Mouse (Mus musculus) urinary bladder, adult 2 months (tissue): ENCODE measurements around the gene Slc7a15. TPM values are rescaled to one million over a fixed set of nuclear protein-coding genes. Genes with fewer than 3 reads are reported as not detected.
"Not testable (repeated sequence)": the region's sequence is repeated elsewhere in the genome, so short reads cannot be mapped to it uniquely, and the experiment has no call there.

Source experiments
- DNase-seq: peaks from one replicate; pipeline ENCODE4 v3.0.0; 2022; ENCODE audit warnings: low spot score
- polyA plus RNA-seq: library from polyadenylated mRNA; depleted of rRNA; stranded (reverse); fragments of >200 nt; gene quantifications from 2 replicates; pipeline ENCODE4 v1.2.3, GENCODE M21; 2012; rRNA removed

Slc7a15 gene
- not detected in 2 replicates for polyA plus RNA-seq

- not testable (repeated sequence) for DNase-seq
Observed at GRCm38 (mm10) chr12:8598966-8599365, at the start of gene Slc7a15. Slc7a15 (minus strand) TSS chr12:8599066.

GRCm38 (mm10) chr12:8648211-8648610, 49.3 kb upstream of the Slc7a15 start:
- DNase-seq, result not testable (repeated sequence)

- DNase-seq, result no peak
Observed at GRCm38 (mm10) chr12:8641425-8641735, 42.5 kb upstream of the Slc7a15 start.

GRCm38 (mm10) chr12:8640711-8641424, 42.0 kb upstream of the Slc7a15 start:
- peak; percentile 100 for DNase-seq

GRCm38 (mm10) chr12:8640186-8640585, 41.3 kb upstream of the Slc7a15 start:
- DNase-seq, result not testable (repeated sequence)

GRCm38 (mm10) chr12:8638411-8639087, 39.7 kb upstream of the Slc7a15 start:
- peak; percentile 65 for DNase-seq

- no peak for DNase-seq
Observed at GRCm38 (mm10) chr12:8636945-8637344, 38.1 kb upstream of the Slc7a15 start.

- DNase-seq, result no peak
Observed at GRCm38 (mm10) chr12:8635546-8635945, 36.7 kb upstream of the Slc7a15 start.

GRCm38 (mm10) chr12:8634306-8634705, 35.4 kb upstream of the Slc7a15 start:
- DNase-seq, result no peak

GRCm38 (mm10) chr12:8632737-8633365, 34.0 kb upstream of the Slc7a15 start:
- no peak for DNase-seq

GRCm38 (mm10) chr12:8631691-8632090, 32.8 kb upstream of the Slc7a15 start:
- no peak for DNase-seq

GRCm38 (mm10) chr12:8629537-8629936, 30.7 kb upstream of the Slc7a15 start:
- no peak for DNase-seq

GRCm38 (mm10) chr12:8620678-8621018, 21.8 kb upstream of the Slc7a15 start:
- DNase-seq, result no peak

- DNase-seq, result no peak
Observed at GRCm38 (mm10) chr12:8619827-8620677, 21.2 kb upstream of the Slc7a15 start.

GRCm38 (mm10) chr12:8618271-8618670, 19.4 kb upstream of the Slc7a15 start:
- no peak for DNase-seq

GRCm38 (mm10) chr12:8609070-8609469, 10.2 kb upstream of the Slc7a15 start:
- no peak for DNase-seq

- DNase-seq, result no peak
Observed at GRCm38 (mm10) chr12:8595611-8596010, 3.3 kb downstream of the Slc7a15 start.

GRCm38 (mm10) chr12:8591326-8591725, 7.5 kb downstream of the Slc7a15 start:
- DNase-seq, result not testable (repeated sequence)

- no peak for DNase-seq
Observed at GRCm38 (mm10) chr12:8573405-8573804, 25.5 kb downstream of the Slc7a15 start.

- DNase-seq, result not testable (repeated sequence)
Observed at GRCm38 (mm10) chr12:8571903-8572341, 26.9 kb downstream of the Slc7a15 start.

GRCm38 (mm10) chr12:8571287-8571902, 27.5 kb downstream of the Slc7a15 start:
- not testable (repeated sequence) for DNase-seq
